Mouse (Mus musculus) MEL (cell line): ENCODE measurements around the gene Hilpda.

Experiments used
- CHD2 ChIP-seq: IDR thresholded peaks from 2 replicates; pipeline ENCODE4 v1.6.1; 2011; ENCODE audit warnings: low read length, improper control_type of control experiment
- CTCF ChIP-seq, 3 experiments: IDR thresholded peaks in 2 of 3; conservative IDR thresholded peaks in 1 of 3; 2 replicates each; pipeline ENCODE4 v1.5.1; 2011 to 2012; ENCODE audit warnings: low read length in 3 of 3, low read depth in 2 of 3, mild to moderate bottlenecking in 2 of 3, improper control_type of control experiment in 1 of 3, inconsistent platforms in 1 of 3, mixed read lengths in 1 of 3, moderate library complexity in 1 of 3; ENCODE audit not compliant: control insufficient read depth in 1 of 3, insufficient read depth in 1 of 3, poor library complexity in 1 of 3, severe bottlenecking in 1 of 3
- ELF1 ChIP-seq: IDR thresholded peaks from 2 replicates; pipeline ENCODE4 v1.6.1; 2014; ENCODE audit warnings: low read depth, mild to moderate bottlenecking, inconsistent platforms, low read length, improper control_type of control experiment, moderate library complexity
- EP300 ChIP-seq, 2 experiments: IDR thresholded peaks; 2 replicates each; pipeline ENCODE4 v1.6.1; 2011; ENCODE audit warnings: improper control_type of control experiment in 2 of 2, low read length in 2 of 2, low read depth in 1 of 2, mild to moderate bottlenecking in 1 of 2
- ETS1 ChIP-seq: IDR thresholded peaks from 2 replicates; pipeline ENCODE4 v1.6.1; 2012; ENCODE audit warnings: low read depth, mild to moderate bottlenecking, inconsistent platforms, low read length, improper control_type of control experiment, moderate library complexity
- MAFK ChIP-seq: IDR thresholded peaks from 2 replicates; pipeline ENCODE4 v1.6.1; 2011; ENCODE audit warnings: low read depth, mild to moderate bottlenecking, low read length, improper control_type of control experiment, borderline replicate concordance
- POLR2A ChIP-seq, 2 experiments: IDR thresholded peaks; 2 replicates each; pipeline ENCODE4 v1.6.1; 2011 to 2012; ENCODE audit warnings: low read length in 2 of 2, mild to moderate bottlenecking in 2 of 2, control low read depth in 1 of 2, improper control_type of control experiment in 1 of 2, low read depth in 1 of 2, moderate library complexity in 1 of 2; ENCODE audit not compliant: control insufficient read depth in 1 of 2, insufficient read depth in 1 of 2, poor library complexity in 1 of 2
- POLR2AphosphoS2 ChIP-seq: IDR thresholded peaks from 2 replicates; pipeline ENCODE4 v1.6.1; 2011; ENCODE audit warnings: low read length, improper control_type of control experiment
- SMC3 ChIP-seq: IDR thresholded peaks from 2 replicates; pipeline ENCODE4 v1.6.1; 2011; ENCODE audit warnings: low read depth, low read length, improper control_type of control experiment
- USF1 ChIP-seq: IDR thresholded peaks from 2 replicates; pipeline ENCODE4 v1.6.1; 2014; ENCODE audit warnings: low read depth, mild to moderate bottlenecking, inconsistent platforms, low read length, improper control_type of control experiment, moderate library complexity

DNA sequence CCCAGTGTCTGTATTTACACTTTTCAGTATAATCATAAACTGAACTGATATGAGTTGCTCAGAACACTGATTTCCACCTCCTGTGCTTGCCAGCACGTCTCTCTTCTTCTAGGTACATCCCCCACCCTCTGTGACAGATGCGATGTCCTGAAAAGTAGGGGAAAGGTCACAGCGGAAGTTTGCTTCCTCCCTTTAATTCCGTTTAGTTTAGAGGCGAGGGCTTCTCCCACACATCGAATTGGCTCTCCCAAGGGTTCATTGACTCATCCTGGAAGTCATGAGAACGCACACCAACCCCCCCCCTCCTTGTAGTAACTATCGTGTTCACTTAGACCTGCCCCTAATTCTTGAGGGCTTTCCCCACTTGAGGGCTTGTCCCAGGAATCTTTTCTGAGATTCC is 1.3 kb upstream of the Hilpda start:
- no peak for TF ChIP-seq POLR2A (IDR thresholded peaks at IDR 0.05; ENCODE audit: control insufficient read depth in 1 of 2, insufficient read depth in 1 of 2, low read depth in 1 of 2, low read length in 2 of 2, poor library complexity in 1 of 2)
- no peak for TF ChIP-seq CTCF (IDR thresholded peaks at IDR 0.05 in 2 of 3, conservative IDR thresholded peaks at IDR 0.05 in 1 of 3; ENCODE audit: control insufficient read depth in 1 of 3, insufficient read depth in 1 of 3, low read depth in 2 of 3, low read length in 3 of 3, poor library complexity in 1 of 3, severe bottlenecking in 1 of 3)
- no peak for TF ChIP-seq EP300 (IDR thresholded peaks at IDR 0.05; ENCODE audit: low read depth in 1 of 2, low read length in 2 of 2)
- no peak for TF ChIP-seq POLR2AphosphoS2
- TF ChIP-seq CHD2 = no peak
- TF ChIP-seq MAFK = no peak
- TF ChIP-seq USF1 = no peak
- TF ChIP-seq SMC3 = no peak
- no peak for TF ChIP-seq ELF1
- TF ChIP-seq ETS1 = no peak
